Mouse (Mus musculus): ENCODE results near the gene Recql5. TPM values are rescaled to one million over a fixed set of nuclear protein-coding genes. Genes with fewer than 3 reads are reported as not detected.
"Not testable (repeated sequence)": the region's sequence is repeated elsewhere in the genome, so short reads cannot be mapped to it uniquely, and the experiment has no call there.

The Recql5 gene
- polyA plus RNA-seq, 1 experiment from 2014 or later: 21.3 TPM

- 0 out of 2 replicates have a peak overlapping the region, but pooled peaks have one; percentile 11 for H3K27ac ChIP-seq
- no peak; the same call in 1 of the 2 replicates for ATAC-seq (replicated peaks; ENCODE audit: low FRiP score)
- H3K4me3 ChIP-seq (replicated peaks): peak overlapping the region; percentile 16; the same call in 1 of the 2 replicates
- no peak overlapping the region for H3K9ac ChIP-seq
- H3K36me3 ChIP-seq: no peaks in the 10 kb centered on the region
- WGBS: 34% methylated on average over 6 of the region's 6 CpGs
- H3K9me3 ChIP-seq (replicated peaks): no peaks in the 10 kb centered on the region
- peaks cover 4% of the 10 kb centered on the region; the same call in 1 of the 2 replicates for H3K4me1 ChIP-seq
- peak overlapping the region; percentile 36; the same call in 1 of the 2 replicates for H3K4me2 ChIP-seq
- 0 out of 2 replicates have a peak, but pooled peaks cover 3% of the 10 kb centered on the region for H3K27me3 ChIP-seq
These were observed 56.0 kb downstream of the Recql5 start for GRCm38 (mm10) chr11:115877174-115877755.

GRCm38 (mm10) chr11:115876438-115876837 lies 56.8 kb downstream of the Recql5 start:
- Histone ChIP-seq H3K4me2 (no peak overlapping the region), H3K27me3 (no peaks in the 10 kb centered on the region), H3K9me3 (replicated peaks) (no peaks in the 10 kb centered on the region), H3K27ac (no peak overlapping the region), H3K4me3 (replicated peaks) (no peak overlapping the region), H3K4me1 (peaks cover 4% of the 10 kb centered on the region; the same call in 1 of the 2 replicates), H3K9ac (no peak overlapping the region), H3K36me3 (no peaks in the 10 kb centered on the region)
- no peak for ATAC-seq (replicated peaks; ENCODE audit: low FRiP score)
- 79% methylated on average over 5 of the region's 5 CpGs for WGBS

GRCm38 (mm10) chr11:115875935-115876334 lies 57.3 kb downstream of the Recql5 start:
- H3K4me3 ChIP-seq (replicated peaks): no peak overlapping the region
- H3K27me3 ChIP-seq: no peaks in the 10 kb centered on the region
- WGBS: 98% methylated on average over 3 of the region's 3 CpGs

GRCm38 (mm10) chr11:115872437-115872836 lies 60.8 kb downstream of the Recql5 start:
- H3K4me2 ChIP-seq: no peak overlapping the region
- no peaks in the 10 kb centered on the region for H3K36me3 ChIP-seq
- H3K27me3 ChIP-seq: no peaks in the 10 kb centered on the region
- no peak for ATAC-seq (replicated peaks; ENCODE audit: low FRiP score)
- H3K4me1 ChIP-seq: peaks cover 4% of the 10 kb centered on the region; the same call in 1 of the 2 replicates
- WGBS: 49% methylated on average over 4 of the region's 4 CpGs
- no peak overlapping the region for H3K27ac ChIP-seq
- no peaks in the 10 kb centered on the region for H3K9me3 ChIP-seq (replicated peaks)
- no peak overlapping the region for H3K4me3 ChIP-seq (replicated peaks)
- H3K9ac ChIP-seq: no peak overlapping the region

More at GRCm38 (mm10) chr11:115875935-115876334, 57.3 kb downstream of the Recql5 start:
- Histone ChIP-seq H3K4me2 (no peak overlapping the region), H3K4me1 (peaks cover 4% of the 10 kb centered on the region; the same call in 1 of the 2 replicates), H3K27ac (no peak overlapping the region), H3K36me3 (no peaks in the 10 kb centered on the region), H3K9ac (no peak overlapping the region), H3K9me3 (replicated peaks) (no peaks in the 10 kb centered on the region)
- no peak for ATAC-seq (replicated peaks; ENCODE audit: low FRiP score)

- H3K27ac ChIP-seq: no peak overlapping the region
- no peaks in the 10 kb centered on the region for H3K36me3 ChIP-seq
- H3K9ac ChIP-seq: no peak overlapping the region
- no peaks in the 10 kb centered on the region for H3K27me3 ChIP-seq
- no peak overlapping the region for H3K4me2 ChIP-seq
- H3K4me1 ChIP-seq: no peaks in the 10 kb centered on the region
- ATAC-seq (replicated peaks; ENCODE audit: low FRiP score): no peak
- no peak overlapping the region for H3K4me3 ChIP-seq (replicated peaks)
- 77% methylated on average over 8 of the region's 8 CpGs for WGBS
- H3K9me3 ChIP-seq (replicated peaks): no peaks in the 10 kb centered on the region
These were observed 63.9 kb downstream of the Recql5 start for GRCm38 (mm10) chr11:115869393-115869792.

GRCm38 (mm10) chr11:115863895-115864294 lies 69.4 kb downstream of the Recql5 start:
- no peak overlapping the region for H3K4me2 ChIP-seq
- peaks cover 35% of the 10 kb centered on the region for H3K27me3 ChIP-seq
- no peaks in the 10 kb centered on the region for H3K9me3 ChIP-seq (replicated peaks)
- no peak overlapping the region for H3K27ac ChIP-seq
- peaks cover 13% of the 10 kb centered on the region for H3K4me1 ChIP-seq
- no peak overlapping the region for H3K9ac ChIP-seq
- ATAC-seq (replicated peaks; ENCODE audit: low FRiP score): no peak
- WGBS: 84% methylated on average over 8 of the region's 8 CpGs
- H3K4me3 ChIP-seq (replicated peaks): no peak overlapping the region
- no peaks in the 10 kb centered on the region for H3K36me3 ChIP-seq

GRCm38 (mm10) chr11:115859143-115859945 lies 73.9 kb downstream of the Recql5 start:
- H3K4me2 ChIP-seq: peak overlapping the region; percentile 77
- peaks cover 20% of the 10 kb centered on the region for H3K36me3 ChIP-seq
- peaks cover 59% of the 10 kb centered on the region for H3K27me3 ChIP-seq
- 2% methylated on average over 75 of the region's 75 CpGs for WGBS
- peaks cover 21% of the 10 kb centered on the region for H3K4me1 ChIP-seq
- no peaks in the 10 kb centered on the region for H3K9me3 ChIP-seq (replicated peaks)
- H3K9ac ChIP-seq: peak overlapping the region; percentile 53
- H3K27ac ChIP-seq: no peak overlapping the region
- H3K4me3 ChIP-seq (replicated peaks): peak overlapping the region; percentile 47
- peak; percentile 90 for ATAC-seq (replicated peaks; ENCODE audit: low FRiP score)

GRCm38 (mm10) chr11:115858354-115858753 lies 74.9 kb downstream of the Recql5 start, which contains the start of gene Myo15b:
Gene Myo15b, plus strand, starts transcription at chr11:115858406.
- peak within 1 kb of the TSS; percentile 53 for H3K9ac ChIP-seq
- ATAC-seq (replicated peaks; ENCODE audit: low FRiP score): no peak
- WGBS: 12% methylated on average over 27 of the region's 27 CpGs

GRCm38 (mm10) chr11:115857936-115858335 lies 75.3 kb downstream of the Recql5 start:
- Histone ChIP-seq H3K4me1 (peaks cover 21% of the 10 kb centered on the region), H3K27me3 (peaks cover 59% of the 10 kb centered on the region), H3K4me3 (replicated peaks) (0 out of 2 replicates have a peak overlapping the region, but pooled peaks have one; percentile 47), H3K27ac (no peak overlapping the region), H3K9ac (no peak overlapping the region), H3K36me3 (peaks cover 34% of the 10 kb centered on the region), H3K9me3 (replicated peaks) (no peaks in the 10 kb centered on the region), H3K4me2 (no peak overlapping the region)
- WGBS: 52% methylated on average over 13 of the region's 13 CpGs
- no peak for ATAC-seq (replicated peaks; ENCODE audit: low FRiP score)

More at GRCm38 (mm10) chr11:115858354-115858753, 74.9 kb downstream of the Recql5 start, which contains the start of gene Myo15b:
- H3K4me1 ChIP-seq: peaks cover 21% of the 10 kb centered on the region
- H3K4me2 ChIP-seq: peak within 1 kb of the TSS; percentile 77
- peaks cover 59% of the 10 kb centered on the region for H3K27me3 ChIP-seq
- peak within 1 kb of the TSS; percentile 47 for H3K4me3 ChIP-seq (replicated peaks)
- H3K27ac ChIP-seq: no peak within 1 kb of the TSS
- peaks cover 30% of the 10 kb centered on the region for H3K36me3 ChIP-seq
- H3K9me3 ChIP-seq (replicated peaks): no peaks in the 10 kb centered on the region

GRCm38 (mm10) chr11:115857146-115857545 lies 76.1 kb downstream of the Recql5 start:
- not testable (repeated sequence) for ATAC-seq (replicated peaks; ENCODE audit: low FRiP score); H3K4me3 ChIP-seq (replicated peaks); H3K27ac ChIP-seq; H3K9me3 ChIP-seq (replicated peaks); H3K4me2 ChIP-seq; H3K9ac ChIP-seq
- Histone ChIP-seq H3K36me3 (peaks cover 42% of the 10 kb centered on the region), H3K27me3 (peaks cover 56% of the 10 kb centered on the region), H3K4me1 (peaks cover 21% of the 10 kb centered on the region)
- WGBS: 93% methylated on average over 4 of the region's 4 CpGs

- Histone ChIP-seq H3K27me3 (peaks cover 31% of the 10 kb centered on the region), H3K36me3 (peaks cover 66% of the 10 kb centered on the region), H3K27ac (no peak overlapping the region), H3K4me2 (no peak overlapping the region), H3K9me3 (replicated peaks) (no peaks in the 10 kb centered on the region), H3K4me3 (replicated peaks) (no peak overlapping the region), H3K4me1 (peaks cover 16% of the 10 kb centered on the region), H3K9ac (no peak overlapping the region)
- WGBS: 76% methylated on average over 6 of the region's 6 CpGs
- no peak for ATAC-seq (replicated peaks; ENCODE audit: low FRiP score)
These were observed 78.6 kb downstream of the Recql5 start for GRCm38 (mm10) chr11:115854674-115855073.

- Histone ChIP-seq H3K4me3 (replicated peaks) (no peak overlapping the region), H3K9ac (no peak overlapping the region), H3K9me3 (replicated peaks) (0 out of 2 replicates have a peak, but pooled peaks cover 5% of the 10 kb centered on the region), H3K27me3 (no peaks in the 10 kb centered on the region), H3K27ac (no peak overlapping the region), H3K36me3 (peaks cover 59% of the 10 kb centered on the region), H3K4me1 (peaks cover 43% of the 10 kb centered on the region), H3K4me2 (no peak overlapping the region)
- ATAC-seq (replicated peaks; ENCODE audit: low FRiP score): no peak
- WGBS: 92% methylated on average over 2 of the region's 2 CpGs
These were observed 87.5 kb downstream of the Recql5 start for GRCm38 (mm10) chr11:115845819-115846218.
